Mouse (Mus musculus): ENCODE measurements around the gene Zdhhc8.

- TF ChIP-seq CTCF (IDR thresholded peaks at IDR 0.05; ENCODE audit: control insufficient read depth, insufficient read depth, low read length) (no peak), POLR2A (IDR thresholded peaks at IDR 0.05; ENCODE audit: borderline replicate concordance, control insufficient read depth, low read depth, low read length) (no peak)
Observed at GRCm38 (mm10) chr16:18241581-18241980, 6.6 kb upstream of the Zdhhc8 start.
